Mouse (Mus musculus) lung, adult 10 weeks (tissue): ENCODE data around the gene Pex3. TPM values are rescaled to one million over a fixed set of nuclear protein-coding genes. Genes with fewer than 3 reads are reported as not detected.

Source experiments
- polyA plus RNA-seq: library from polyadenylated mRNA; stranded (reverse); fragments of 350-450 nt; fragmentation: Illumina TruSeq; extraction: RNeasy Lipid Tissue Mini Kit (QIAGEN cat#74804); gene quantifications from one replicate; pipeline ENCODE4 v1.2.3, GENCODE M21; 2014; ENCODE audit warnings: low read depth, low replicate concordance; ENCODE audit not compliant: insufficient read depth

Pex3 gene
- polyA plus RNA-seq, result 21.2 TPM

GRCm38 (mm10) chr10:13552646-13553497, at the start of gene Pex3, which contains the start of gene Adat2:
Gene Pex3 (minus strand): TSS chr10:13553142.
Gene Adat2 (plus strand): TSS chr10:13552894.

GRCm38 (mm10) chr10:13499331-13499730, 53.6 kb downstream of the Pex3 start, which contains the start of gene Fuca2:
Gene Fuca2 (plus strand): TSS chr10:13499540.

Other genes with a start within 250 kb of the Pex3 start
- 15.6 TPM for gene Phactr2, start 78.7 kb downstream of the Pex3 start, polyA plus RNA-seq
- 53.9 TPM for gene Fuca2, start 53.6 kb downstream of the Pex3 start, polyA plus RNA-seq
- 2.2 TPM for gene Adat2, start 248 bp downstream of the Pex3 start, polyA plus RNA-seq